Mouse (Mus musculus): ENCODE measurements at regions not wholly inside any gene's neighbourhood (a gene's known extent, or its start where the extent isn't known, plus 50 kb on each side); places are given as distances from the start of the nearest gene placed in this dataset.
"Not testable (repeated sequence)": the region's sequence is repeated elsewhere in the genome, so short reads cannot be mapped to it uniquely, and the experiment has no call there.

GRCm38 (mm10) chr3:81736838-81737237 lies 195.6 kb upstream of the Ctso start:
- no peak for DNase-seq (ENCODE audit: extremely low read depth, insufficient read length, low spot score)

GRCm38 (mm10) chr3:81742124-81742523 lies 190.3 kb upstream of the Ctso start:
- DNase-seq (ENCODE audit: extremely low read depth, insufficient read length, low spot score), result no peak

- no peak for DNase-seq (ENCODE audit: extremely low read depth, insufficient read length, low spot score)
Measured at GRCm38 (mm10) chr3:81750164-81750563, 182.2 kb upstream of the Ctso start.

GRCm38 (mm10) chr3:81752955-81753354 lies 179.4 kb upstream of the Ctso start:
- DNase-seq (ENCODE audit: extremely low read depth, insufficient read length, low spot score), result no peak

DNA sequence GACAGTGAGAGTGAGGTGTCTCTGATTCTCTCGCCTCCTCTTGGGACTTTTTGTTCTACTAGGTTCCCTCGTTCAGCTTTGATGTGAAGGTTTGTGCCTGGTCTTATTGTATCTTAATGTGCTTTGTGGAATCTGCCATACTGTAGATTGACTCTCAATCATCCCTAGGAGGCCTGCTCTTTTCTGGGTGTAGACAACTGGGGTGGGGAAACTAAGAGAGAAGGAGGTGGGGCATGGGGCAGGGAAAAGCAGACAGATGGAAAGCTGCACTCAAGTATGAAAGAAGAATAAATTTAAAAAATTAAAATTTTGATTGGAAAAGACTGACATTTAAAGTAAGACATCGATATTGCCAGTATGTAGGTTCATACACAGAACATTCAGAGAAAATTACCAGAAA lies 172.0 kb upstream of the Ctso start:
- DNase-seq (ENCODE audit: extremely low read depth, insufficient read length, low spot score), result no peak

DNA sequence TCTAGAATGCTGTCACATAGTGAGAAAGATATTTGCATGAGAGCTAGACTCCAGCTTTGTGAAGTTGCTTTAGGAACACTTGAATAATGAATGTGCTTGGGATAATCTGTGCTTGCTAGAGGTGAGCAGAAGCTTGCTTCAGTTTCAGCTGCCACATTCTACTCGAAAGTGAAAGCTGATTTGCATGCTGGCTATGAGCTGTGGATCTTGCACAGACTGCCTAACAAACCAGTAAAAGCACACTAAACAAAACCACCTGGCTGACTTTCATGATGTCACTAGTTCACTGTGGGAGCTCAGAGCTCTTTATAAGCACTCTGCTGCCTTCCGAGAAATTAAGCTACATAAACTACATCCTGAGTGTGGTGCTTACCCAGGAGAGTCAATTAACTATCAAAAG lies 171.5 kb upstream of the Ctso start:
- DNase-seq (ENCODE audit: extremely low read depth, insufficient read length, low spot score), result no peak

GRCm38 (mm10) chr3:81771812-81772211 lies 160.6 kb upstream of the Ctso start:
- DNase-seq (ENCODE audit: extremely low read depth, insufficient read length, low spot score), result no peak

- no peak for DNase-seq (ENCODE audit: extremely low read depth, insufficient read length, low spot score)
Measured at GRCm38 (mm10) chr3:81773012-81773411, 159.4 kb upstream of the Ctso start.

DNA sequence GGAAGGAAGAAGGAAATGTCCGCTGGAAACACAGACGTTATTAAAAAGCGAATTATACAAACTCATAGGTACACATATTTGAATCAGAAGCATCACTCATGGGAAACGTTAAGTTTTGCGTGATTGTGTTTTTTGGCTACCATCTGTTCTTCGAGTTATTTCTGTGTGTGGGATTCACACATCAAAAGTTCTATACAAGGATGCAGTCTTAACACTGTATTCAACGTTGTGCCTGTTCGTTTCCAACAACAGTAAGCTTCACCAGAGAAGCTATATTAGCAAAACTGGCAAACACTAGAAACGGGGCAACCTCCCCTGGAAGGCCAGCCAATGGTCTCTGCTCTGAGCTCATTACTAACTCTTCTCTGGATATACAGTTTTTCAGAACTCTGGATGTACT lies 150.3 kb upstream of the Ctso start:
- DNase-seq (ENCODE audit: extremely low read depth, insufficient read length, low spot score), result no peak

GRCm38 (mm10) chr3:81782921-81783541 lies 149.4 kb upstream of the Ctso start:
- peak; percentile 27 for DNase-seq (ENCODE audit: extremely low read depth, insufficient read length, low spot score)

DNA sequence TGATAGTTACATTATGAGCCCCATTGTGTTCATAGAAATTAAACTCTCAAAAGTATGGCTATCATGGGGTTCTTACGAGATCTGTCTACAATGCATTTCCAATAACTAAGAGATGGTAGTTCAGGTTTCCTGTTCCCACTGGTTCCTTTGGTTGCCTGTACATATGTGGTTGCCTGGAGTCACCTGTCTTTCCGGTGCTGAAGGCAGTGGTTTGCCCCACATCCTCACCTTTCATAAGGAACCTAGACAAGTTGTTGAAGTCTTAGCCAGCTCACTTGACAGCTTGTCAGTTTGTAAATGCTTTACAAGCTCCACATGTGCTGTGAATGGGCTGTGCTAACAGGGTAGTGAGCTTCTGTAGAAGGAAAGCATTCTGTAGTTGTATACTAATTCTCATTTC lies 143.5 kb upstream of the Ctso start:
- DNase-seq (ENCODE audit: extremely low read depth, insufficient read length, low spot score), result no peak

DNA sequence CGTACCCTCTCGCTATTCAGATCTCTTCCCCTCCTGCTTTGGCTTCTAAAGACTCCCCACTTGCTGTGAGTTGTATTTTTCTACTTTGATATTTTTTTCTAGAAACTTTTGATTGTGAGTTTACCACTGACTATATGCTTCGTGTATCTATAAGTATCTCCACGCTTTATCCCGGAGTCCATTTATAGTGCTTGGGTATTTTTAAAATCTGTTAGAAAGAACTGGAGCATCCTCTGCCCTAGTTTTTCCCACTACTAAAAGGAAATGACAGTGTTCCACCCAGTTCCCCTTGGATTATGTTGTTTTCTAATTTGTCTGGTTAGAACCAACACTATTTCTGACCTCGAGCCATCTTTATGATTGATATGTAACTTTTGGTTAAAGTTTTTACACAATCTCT lies 142.7 kb upstream of the Ctso start:
- no peak for DNase-seq (ENCODE audit: extremely low read depth, insufficient read length, low spot score)

DNA sequence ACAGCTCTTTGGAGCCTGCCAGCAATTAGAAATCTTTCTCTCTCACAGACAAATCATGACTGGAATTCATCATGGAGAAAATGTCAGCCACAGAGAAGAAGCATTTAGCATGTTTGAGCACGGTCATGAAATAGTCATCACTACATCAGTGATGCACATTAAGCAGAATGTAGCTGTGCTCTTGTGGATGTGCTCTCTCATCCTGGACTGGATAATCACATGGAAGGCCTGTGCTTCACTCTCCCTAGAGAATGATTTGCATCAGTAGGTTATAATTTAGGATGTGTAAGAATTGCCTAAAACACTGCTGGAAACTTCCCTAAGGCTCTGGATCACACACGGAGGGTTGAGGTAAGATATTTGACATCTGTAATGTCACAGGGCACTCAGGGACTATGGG lies 130.3 kb upstream of the Ctso start:
- DNase-seq (ENCODE audit: extremely low read depth, insufficient read length, low spot score), result no peak

GRCm38 (mm10) chr3:81805745-81806144 lies 126.7 kb upstream of the Ctso start:
- no peak for DNase-seq (ENCODE audit: extremely low read depth, insufficient read length, low spot score)

GRCm38 (mm10) chr3:81809604-81810003 lies 122.8 kb upstream of the Ctso start:
- no peak for DNase-seq (ENCODE audit: extremely low read depth, insufficient read length, low spot score)

- no peak for DNase-seq (ENCODE audit: extremely low read depth, insufficient read length, low spot score)
Measured at GRCm38 (mm10) chr3:81820304-81820703, 112.1 kb upstream of the Ctso start.

- no peak for DNase-seq (ENCODE audit: extremely low read depth, insufficient read length, low spot score)
Measured at GRCm38 (mm10) chr3:81829525-81829924, 102.9 kb upstream of the Ctso start.

- DNase-seq (ENCODE audit: extremely low read depth, insufficient read length, low spot score), result no peak
Measured at GRCm38 (mm10) chr3:81829966-81830599, 102.3 kb upstream of the Ctso start.

GRCm38 (mm10) chr3:81835380-81836157 lies 96.8 kb upstream of the Ctso start:
- DNase-seq (ENCODE audit: extremely low read depth, insufficient read length, low spot score), result no peak

- DNase-seq (ENCODE audit: extremely low read depth, insufficient read length, low spot score), result no peak
Measured at GRCm38 (mm10) chr3:81836478-81836877, 95.9 kb upstream of the Ctso start.

DNA sequence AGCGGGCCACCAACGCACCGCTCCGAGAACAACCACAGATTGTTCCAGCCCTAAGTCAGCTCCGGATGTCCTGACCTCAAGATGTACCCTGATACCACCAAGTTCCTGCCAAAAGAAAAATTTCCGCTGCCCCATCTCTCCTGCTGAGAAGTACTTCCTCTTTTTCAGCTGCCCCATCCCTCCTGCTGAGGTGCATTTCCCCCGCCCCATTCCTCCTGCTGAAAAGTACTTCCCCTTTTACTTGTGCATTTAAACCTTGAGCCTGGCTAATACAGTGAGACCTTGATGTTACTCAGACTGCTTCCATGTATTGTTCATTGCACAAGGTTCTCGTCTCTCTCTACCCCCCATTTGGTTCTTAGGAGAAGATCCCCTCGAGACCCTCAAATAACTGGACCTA lies 94.3 kb upstream of the Ctso start:
- DNase-seq (ENCODE audit: extremely low read depth, insufficient read length, low spot score), result not testable (repeated sequence)

GRCm38 (mm10) chr3:81864487-81864886 lies 67.9 kb upstream of the Ctso start:
- DNase-seq (ENCODE audit: extremely low read depth, insufficient read length, low spot score), result no peak
